Mouse (Mus musculus): ENCODE measurements around the gene Topors. TPM values are rescaled to one million over a fixed set of nuclear protein-coding genes. Genes with fewer than 3 reads are reported as not detected.
A peak's percentile ranks its signal among the peaks of the same experiment; 100 is the strongest.

Gene Topors
- total RNA-seq, 1 experiment from 2014 or later: 93.8 TPM

- ATAC-seq (replicated peaks; ENCODE audit: low read depth, poor library complexity, severe bottlenecking): no peak
Observed at GRCm38 (mm10) chr4:40254385-40255103, 15.1 kb downstream of the Topors start.

- no peak for ATAC-seq (replicated peaks; ENCODE audit: low read depth, poor library complexity, severe bottlenecking)
Observed at GRCm38 (mm10) chr4:40253766-40254165, 15.9 kb downstream of the Topors start.

GRCm38 (mm10) chr4:40250984-40251383 is 18.7 kb downstream of the Topors start:
- ATAC-seq (replicated peaks; ENCODE audit: low read depth, poor library complexity, severe bottlenecking): peak; percentile 63

GRCm38 (mm10) chr4:40244035-40244434 is 25.6 kb downstream of the Topors start:
- peak; percentile 92 for ATAC-seq (replicated peaks; ENCODE audit: low read depth, poor library complexity, severe bottlenecking)

- ATAC-seq (replicated peaks; ENCODE audit: low read depth, poor library complexity, severe bottlenecking): no peak
Observed at GRCm38 (mm10) chr4:40243006-40243405, 26.6 kb downstream of the Topors start.

- no peak for ATAC-seq (replicated peaks; ENCODE audit: low read depth, poor library complexity, severe bottlenecking)
Observed at GRCm38 (mm10) chr4:40241928-40242327, 27.7 kb downstream of the Topors start.

- ATAC-seq (replicated peaks; ENCODE audit: low read depth, poor library complexity, severe bottlenecking): no peak
Observed at GRCm38 (mm10) chr4:40240272-40240744, 29.3 kb downstream of the Topors start.

- peak; percentile 43 for ATAC-seq (replicated peaks; ENCODE audit: low read depth, poor library complexity, severe bottlenecking)
Observed at GRCm38 (mm10) chr4:40239409-40240271, 30.0 kb downstream of the Topors start, which contains the start of gene Ddx58. TSS of gene Ddx58 (minus strand) at chr4:40239828.

- peak; percentile 59 for ATAC-seq (replicated peaks; ENCODE audit: low read depth, poor library complexity, severe bottlenecking)
Observed at GRCm38 (mm10) chr4:40238483-40239408, 30.9 kb downstream of the Topors start.

- ATAC-seq (replicated peaks; ENCODE audit: low read depth, poor library complexity, severe bottlenecking): no peak
Observed at GRCm38 (mm10) chr4:40236829-40237228, 32.8 kb downstream of the Topors start.

- ATAC-seq (replicated peaks; ENCODE audit: low read depth, poor library complexity, severe bottlenecking): no peak
Observed at GRCm38 (mm10) chr4:40234256-40234655, 35.4 kb downstream of the Topors start.

- peak; percentile 80 for ATAC-seq (replicated peaks; ENCODE audit: low read depth, poor library complexity, severe bottlenecking)
Observed at GRCm38 (mm10) chr4:40233062-40233664, 36.5 kb downstream of the Topors start.

- ATAC-seq (replicated peaks; ENCODE audit: low read depth, poor library complexity, severe bottlenecking): no peak
Observed at GRCm38 (mm10) chr4:40229723-40230122, 39.9 kb downstream of the Topors start.

- ATAC-seq (replicated peaks; ENCODE audit: low read depth, poor library complexity, severe bottlenecking): no peak
Observed at GRCm38 (mm10) chr4:40227886-40228285, 41.8 kb downstream of the Topors start.

- no peak for ATAC-seq (replicated peaks; ENCODE audit: low read depth, poor library complexity, severe bottlenecking)
Observed at GRCm38 (mm10) chr4:40227131-40227530, 42.5 kb downstream of the Topors start.

GRCm38 (mm10) chr4:40226095-40226494 is 43.6 kb downstream of the Topors start:
- no peak for ATAC-seq (replicated peaks; ENCODE audit: low read depth, poor library complexity, severe bottlenecking)

GRCm38 (mm10) chr4:40221876-40222585 is 47.6 kb downstream of the Topors start:
- ATAC-seq (replicated peaks; ENCODE audit: low read depth, poor library complexity, severe bottlenecking): no peak

- ATAC-seq (replicated peaks; ENCODE audit: low read depth, poor library complexity, severe bottlenecking): no peak
Observed at GRCm38 (mm10) chr4:40221004-40221760, 48.5 kb downstream of the Topors start.
